Mouse (Mus musculus) lung, postnatal 25 days (tissue): ENCODE data around the gene Gm45837.
"Not testable (repeated sequence)": the region's sequence is repeated elsewhere in the genome, so short reads cannot be mapped to it uniquely, and the experiment has no call there.

Experiments used
- DNase-seq: peaks from one replicate; pipeline ENCODE4 v3.0.0; 2022; ENCODE audit warnings: low spot score

Gene Gm45837

GRCm38 (mm10) chr7:101550686-101551485, 140.2 kb downstream of the Gm45837 start:
- no peak for DNase-seq

- DNase-seq = no peak
Observed at GRCm38 (mm10) chr7:101551530-101551929, 140.8 kb downstream of the Gm45837 start.

- not testable (repeated sequence) for DNase-seq
Observed at GRCm38 (mm10) chr7:101555473-101555872, 144.8 kb downstream of the Gm45837 start.

GRCm38 (mm10) chr7:101557391-101557790, 146.7 kb downstream of the Gm45837 start:
- DNase-seq = no peak

GRCm38 (mm10) chr7:101559393-101559792, 148.7 kb downstream of the Gm45837 start:
- not testable (repeated sequence) for DNase-seq
